Mouse (Mus musculus): ENCODE results near the gene Gm21820.
"Not testable (repeated sequence)": the region's sequence is repeated elsewhere in the genome, so short reads cannot be mapped to it uniquely, and the experiment has no call there.

The Gm21820 gene

GRCm38 (mm10) chrY:5249341-5249740, at the start of gene Gm21820:
Gene Gm21820 (minus strand): TSS chrY:5249441.
- not testable (repeated sequence) for DNase-seq (ENCODE audit: low spot score in 2 of 2)
